Mouse (Mus musculus): Measurements from ENCODE around the gene Rhox3c.
"Not testable (repeated sequence)": the region's sequence is repeated elsewhere in the genome, so short reads cannot be mapped to it uniquely, and the experiment has no call there.

Gene Rhox3c

DNA sequence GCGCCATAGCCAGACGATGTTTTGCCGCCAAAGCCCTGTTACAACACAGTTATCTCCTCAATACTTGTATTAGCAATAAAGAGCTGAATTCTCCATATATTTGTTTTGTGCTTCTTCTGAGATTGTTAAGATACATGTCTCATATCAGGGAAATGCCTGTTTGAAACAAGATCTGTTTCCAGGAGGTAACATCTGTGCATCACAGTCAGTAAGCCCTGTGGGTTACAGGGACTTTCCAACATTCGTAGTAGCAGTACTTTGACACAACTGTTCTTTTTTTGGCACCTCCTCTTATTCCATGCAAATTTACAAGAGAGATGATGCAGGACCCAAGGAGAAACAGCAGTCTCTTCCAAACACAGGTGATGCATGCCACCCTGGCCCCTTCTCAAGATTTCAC, at the start of gene Rhox3c:
Gene Rhox3c, plus strand, starts transcription at position 301 of the 400 bp plus-strand sequence.
- DNase-seq (ENCODE audit: low read depth, low spot score), result not testable (repeated sequence)

DNA sequence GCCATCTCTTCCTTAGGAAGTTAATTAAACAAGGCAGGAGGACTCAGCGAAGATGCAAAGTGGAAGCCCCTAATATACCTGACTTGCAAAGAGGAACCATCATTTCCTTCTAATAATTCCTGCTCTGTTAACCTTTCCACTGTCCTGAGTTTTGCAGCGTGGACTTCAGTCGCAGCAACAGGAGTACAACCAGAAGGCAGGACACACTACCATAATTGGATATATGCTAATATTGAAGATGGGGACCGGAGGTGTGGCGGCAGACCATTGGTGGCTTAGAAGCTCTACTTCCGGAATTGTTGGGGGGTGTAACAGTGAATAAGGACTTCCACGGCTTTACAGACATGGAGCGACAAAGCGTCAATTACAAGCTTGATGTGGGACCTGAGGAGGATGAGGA, 46.6 kb upstream of the Rhox3c start, which contains the start of gene Rhox2b:
Gene Rhox2b, plus strand, starts transcription at position 301 of the 400 bp plus-strand sequence.
- DNase-seq (ENCODE audit: low read depth, low spot score), result not testable (repeated sequence)

DNA sequence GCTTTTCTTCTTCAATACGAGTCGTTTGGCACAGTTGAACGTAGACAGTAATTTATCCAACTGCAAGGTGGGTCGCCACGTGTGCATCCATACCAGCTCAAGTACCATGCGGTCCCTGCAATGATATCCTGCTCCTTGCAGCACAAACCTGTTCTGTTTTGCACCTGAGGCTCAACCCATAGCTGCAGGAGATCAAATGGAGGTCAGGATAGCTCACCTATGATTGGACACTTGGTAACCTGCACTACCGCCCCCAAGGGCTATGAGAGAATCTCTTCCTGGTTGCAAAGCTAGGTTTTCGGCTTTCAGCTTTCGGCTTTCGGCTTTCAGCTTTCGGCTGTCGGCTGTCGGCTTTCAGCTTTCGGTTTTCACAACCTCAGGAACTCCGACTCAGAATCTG, 26.2 kb upstream of the Rhox3c start, which contains the start of gene Rhox4b:
Gene Rhox4b, plus strand, starts transcription at position 301 of the 400 bp plus-strand sequence.
- DNase-seq (ENCODE audit: low read depth, low spot score), result not testable (repeated sequence)

DNA sequence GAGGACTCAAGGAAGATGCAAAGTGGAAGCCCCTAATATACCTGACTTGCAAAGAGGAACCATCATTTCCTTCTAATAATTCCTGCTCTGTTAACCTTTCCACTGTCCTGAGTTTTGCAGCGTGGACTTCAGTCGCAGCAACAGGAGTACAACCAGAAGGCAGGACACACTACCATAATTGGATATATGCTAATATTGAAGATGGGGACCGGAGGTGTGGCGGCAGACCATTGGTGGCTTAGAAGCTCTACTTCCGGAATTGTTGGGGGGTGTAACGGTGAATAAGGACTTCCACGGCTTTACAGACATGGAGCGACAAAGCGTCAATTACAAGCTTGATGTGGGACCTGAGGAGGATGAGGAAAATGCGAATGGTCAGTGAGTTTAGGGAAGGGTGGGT, 5.0 kb upstream of the Rhox3c start, which contains the start of gene Rhox2c:
Gene Rhox2c, plus strand, starts transcription at position 301 of the 400 bp plus-strand sequence.
- not testable (repeated sequence) for DNase-seq (ENCODE audit: low read depth, low spot score)

DNA sequence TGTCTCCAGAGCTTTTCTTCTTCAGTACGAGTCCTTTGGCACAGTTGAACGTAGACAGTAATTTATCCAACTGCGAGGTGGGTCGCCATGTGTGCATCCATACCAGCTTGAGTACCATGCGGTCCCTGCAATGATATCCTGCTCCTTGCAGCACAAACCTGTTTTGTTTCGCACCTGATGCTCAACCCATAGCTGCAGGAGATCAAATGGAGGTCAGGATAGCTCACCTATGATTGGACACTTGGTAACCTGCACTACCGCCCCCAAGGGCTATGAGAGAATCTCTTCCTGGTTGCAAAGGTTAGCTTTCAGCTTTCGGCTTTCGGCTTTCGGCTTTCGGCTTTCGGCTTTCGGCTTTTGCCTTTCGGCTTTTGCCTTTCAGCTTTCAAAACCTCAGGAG, 21.7 kb downstream of the Rhox3c start, which contains the start of gene Rhox4c:
Gene Rhox4c, plus strand, starts transcription at position 301 of the 400 bp plus-strand sequence.
- DNase-seq (ENCODE audit: low read depth, low spot score), result not testable (repeated sequence)

DNA sequence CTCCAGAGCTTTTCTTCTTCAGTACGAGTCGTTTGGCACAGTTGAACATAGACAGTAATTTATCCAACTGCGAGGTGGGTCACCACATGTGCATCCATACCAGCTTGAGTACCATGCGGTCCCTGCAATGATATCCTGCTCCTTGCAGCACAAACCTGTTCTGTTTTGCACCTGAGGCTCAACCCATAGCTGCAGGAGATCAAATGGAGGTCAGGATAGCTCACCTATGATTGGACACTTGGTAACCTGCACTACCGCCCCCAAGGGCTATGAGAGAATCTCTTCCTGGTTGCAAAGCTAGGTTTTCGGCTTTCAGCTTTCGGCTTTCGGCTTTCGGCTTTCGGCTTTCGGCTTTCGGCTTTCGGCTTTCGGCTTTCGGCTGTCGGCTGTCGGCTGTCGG, 55.7 kb downstream of the Rhox3c start, which contains the start of gene Rhox4d:
Gene Rhox4d, plus strand, starts transcription at position 301 of the 400 bp plus-strand sequence.
- DNase-seq (ENCODE audit: low read depth, low spot score), result not testable (repeated sequence)

Measured in CD4-positive helper T cell, adult 2 months (primary cell).